Mouse (Mus musculus) testis, postnatal 14 days (tissue): ENCODE results near the gene Lmod3.
A peak's percentile ranks its signal among the peaks of the same experiment; 100 is the strongest.

ENCODE experiments used
- DNase-seq: peaks from one replicate; pipeline ENCODE4 v3.0.0; 2021; ENCODE audit warnings: low spot score

The Lmod3 gene

GRCm38 (mm10) chr6:97252711-97253221, at the start of gene Lmod3:
Gene Lmod3 (minus strand): TSS chr6:97252759.
- no peak for DNase-seq

GRCm38 (mm10) chr6:97302303-97302702, 49.7 kb upstream of the Lmod3 start:
- no peak for DNase-seq

GRCm38 (mm10) chr6:97300659-97301058, 48.1 kb upstream of the Lmod3 start:
- DNase-seq: no peak

GRCm38 (mm10) chr6:97300180-97300579, 47.6 kb upstream of the Lmod3 start:
- no peak for DNase-seq

GRCm38 (mm10) chr6:97297151-97297550, 44.6 kb upstream of the Lmod3 start:
- DNase-seq: no peak

- no peak for DNase-seq
These were observed 43.4 kb upstream of the Lmod3 start for GRCm38 (mm10) chr6:97295866-97296527.

- no peak for DNase-seq
These were observed 42.9 kb upstream of the Lmod3 start for GRCm38 (mm10) chr6:97295416-97295815.

GRCm38 (mm10) chr6:97293667-97294569, 41.4 kb upstream of the Lmod3 start:
- DNase-seq: no peak

- DNase-seq: no peak
These were observed 40.3 kb upstream of the Lmod3 start for GRCm38 (mm10) chr6:97292894-97293293.

- no peak for DNase-seq
These were observed 39.5 kb upstream of the Lmod3 start for GRCm38 (mm10) chr6:97292096-97292495.

- DNase-seq: no peak
These were observed 38.8 kb upstream of the Lmod3 start for GRCm38 (mm10) chr6:97291159-97291908.

- DNase-seq: no peak
These were observed 38.1 kb upstream of the Lmod3 start for GRCm38 (mm10) chr6:97290687-97291086.

GRCm38 (mm10) chr6:97289838-97290237, 37.3 kb upstream of the Lmod3 start:
- DNase-seq: no peak

- no peak for DNase-seq
These were observed 36.8 kb upstream of the Lmod3 start for GRCm38 (mm10) chr6:97289316-97289820.

- no peak for DNase-seq
These were observed 35.7 kb upstream of the Lmod3 start for GRCm38 (mm10) chr6:97288047-97288855.

- DNase-seq: no peak
These were observed 33.8 kb upstream of the Lmod3 start for GRCm38 (mm10) chr6:97286332-97286731.

- no peak for DNase-seq
These were observed 31.1 kb upstream of the Lmod3 start for GRCm38 (mm10) chr6:97283676-97284075.

- DNase-seq: no peak
These were observed 26.3 kb upstream of the Lmod3 start for GRCm38 (mm10) chr6:97278878-97279277.

GRCm38 (mm10) chr6:97278014-97278787, 25.6 kb upstream of the Lmod3 start:
- DNase-seq: peak; percentile 56

GRCm38 (mm10) chr6:97276890-97277497, 24.4 kb upstream of the Lmod3 start:
- DNase-seq: no peak
